Comparison of ENCODE assay signal across 24 mouse cellular contexts in genomic region chr8:103398179-103398578, GRCm38 (mm10).
DNase-seq lines count a peak whose midpoint lies in the region; ATAC-seq and TF ChIP-seq lines count a peak whose summit lies in the region.
"Had no signal": no experiment of that assay in that cellular context is flagged by ENCODE, and none has a peak within 500 bp of the region (broad histone marks: within the 10 kb centered on the region; RNA-seq: fewer than 3 reads in every experiment).

No protein-coding gene starts in this region.

- WGBS in embryonic facial prominence, embryonic 10.5 days, result 53% methylated on average over 3 of the region's 3 CpGs
- whole genome bisulfite sequencing in limb, embryonic 14.5 days, result 30% methylated on average over 3 of the region's 3 CpGs
- WGBS in forebrain, embryonic 16.5 days, result 86% methylated on average over 3 of the region's 3 CpGs
- 79% methylated on average over 3 of the region's 3 CpGs for WGBS in intestine, embryonic 16.5 days

- no peaks in the 10 kb centered on the region for H3K9me3 ChIP-seq in embryonic facial prominence, embryonic 10.5 days
- no peaks in the 10 kb centered on the region for H3K9me3 ChIP-seq in limb, embryonic 14.5 days (ENCODE audit: control insufficient read depth, low read length)
- no peaks in the 10 kb centered on the region for H3K9me3 ChIP-seq in forebrain, embryonic 16.5 days (ENCODE audit: control insufficient read depth, low read length)
- H3K9me3 ChIP-seq in intestine, embryonic 16.5 days (ENCODE audit: control insufficient read depth, low read length), result no peaks in the 10 kb centered on the region
- H3K9me3 ChIP-seq: lung, embryonic 15.5 days; midbrain, embryonic 12.5 days had no signal

- TF ChIP-seq POLR2A in embryonic fibroblast, embryonic 13.5 days (IDR thresholded peaks at IDR 0.05; ENCODE audit: low read depth, low read length), result no peak
- no peak for TF ChIP-seq POLR2A in limb, embryonic 14.5 days (IDR thresholded peaks at IDR 0.05; ENCODE audit: borderline replicate concordance, extremely low read depth, insufficient read depth, insufficient read length)

- no peak overlapping the region for H3K4me3 ChIP-seq in left cerebral cortex, adult 2 months
- no peak overlapping the region for H3K4me3 ChIP-seq in embryonic facial prominence, embryonic 10.5 days
- no peak overlapping the region for H3K4me3 ChIP-seq in embryonic fibroblast, embryonic 13.5 days (ENCODE audit: insufficient read depth, low read length)
- no peak overlapping the region for H3K4me3 ChIP-seq in limb, embryonic 14.5 days (replicated peaks; ENCODE audit: low read length)
- H3K4me3 ChIP-seq in forebrain, embryonic 16.5 days (replicated peaks; ENCODE audit: low read length), result no peak overlapping the region
- no peak overlapping the region for H3K4me3 ChIP-seq in intestine, embryonic 16.5 days (ENCODE audit: low read length)
- H3K4me3 ChIP-seq: lung, embryonic 15.5 days; midbrain, embryonic 12.5 days; neural tube, embryonic 13.5 days had no signal

- no peaks in the 10 kb centered on the region for H3K27me3 ChIP-seq in embryonic facial prominence, embryonic 10.5 days (replicated peaks; ENCODE audit: low read depth, poor library complexity, severe bottlenecking)
- no peaks in the 10 kb centered on the region for H3K27me3 ChIP-seq in limb, embryonic 14.5 days (ENCODE audit: control insufficient read depth, insufficient read depth, low read length)
- H3K27me3 ChIP-seq in forebrain, embryonic 16.5 days (replicated peaks; ENCODE audit: control insufficient read depth, insufficient read depth, low read length), result no peaks in the 10 kb centered on the region
- no peaks in the 10 kb centered on the region for H3K27me3 ChIP-seq in intestine, embryonic 16.5 days (replicated peaks; ENCODE audit: control insufficient read depth, insufficient read depth, low read length)
- H3K27me3 ChIP-seq: lung, embryonic 15.5 days; neural tube, embryonic 13.5 days; Patski had no signal

- intact Hi-C loops in left cerebral cortex, adult 2 months (cut with DNase I), result no loop called here

- DNase-seq in left cerebral cortex, adult 2 months (ENCODE audit: extremely low spot score in 1 of 2, low spot score in 2 of 2), result no peak
- DNase-seq in left cerebral cortex, adult 9 months (ENCODE audit: low spot score in 2 of 2), result no peak
- DNase-seq in embryonic facial prominence, embryonic 10.5 days (ENCODE audit: low spot score), result peak; percentile 41
- peak; percentile 49 for DNase-seq in limb, embryonic 14.5 days (ENCODE audit: low spot score)
- DNase-seq: adrenal gland, postnatal 14 days; cerebellum, adult 11-12 months; forebrain, postnatal 0 days; heart, adult 18-20 months; heart, postnatal 36 days; layer of hippocampus, postnatal 36 days; thymus, adult 18-20 months; thymus, postnatal 4 days had no signal

- H3K4me2 ChIP-seq in limb, embryonic 14.5 days (replicated peaks; ENCODE audit: low read depth, low read length, severe bottlenecking), result no peak overlapping the region
- H3K4me2 ChIP-seq in forebrain, embryonic 16.5 days (ENCODE audit: low read length), result no peak overlapping the region
- no peak overlapping the region for H3K4me2 ChIP-seq in intestine, embryonic 16.5 days (ENCODE audit: low read depth, low read length)
- H3K4me2 ChIP-seq: lung, embryonic 15.5 days; midbrain, embryonic 12.5 days; neural tube, embryonic 13.5 days had no signal

- TF ChIP-seq CTCF in left cerebral cortex, adult 2 months (IDR thresholded peaks at IDR 0.05), result peak; percentile 4; the same call in 1 of the 2 replicates
- no peak for TF ChIP-seq CTCF in embryonic fibroblast, embryonic 13.5 days (IDR thresholded peaks at IDR 0.05; ENCODE audit: borderline replicate concordance, insufficient read depth, low read length)

- H3K9ac ChIP-seq in limb, embryonic 14.5 days (ENCODE audit: low read depth, low read length, severe bottlenecking), result no peak overlapping the region
- no peak overlapping the region for H3K9ac ChIP-seq in forebrain, embryonic 16.5 days (replicated peaks; ENCODE audit: low read depth, low read length)
- no peak overlapping the region for H3K9ac ChIP-seq in intestine, embryonic 16.5 days (ENCODE audit: low read depth, low read length)
- H3K9ac ChIP-seq: forebrain, postnatal 0 days; liver, embryonic 14.5 days; lung, embryonic 15.5 days; midbrain, embryonic 12.5 days; neural tube, embryonic 13.5 days had no signal

- no peak overlapping the region for H3K27ac ChIP-seq in left cerebral cortex, adult 2 months
- H3K27ac ChIP-seq in embryonic facial prominence, embryonic 10.5 days (replicated peaks), result peak overlapping the region; percentile 55
- H3K27ac ChIP-seq in embryonic fibroblast, embryonic 13.5 days (ENCODE audit: insufficient read depth, low read length), result peak overlapping the region; percentile 59
- no peak overlapping the region for H3K27ac ChIP-seq in limb, embryonic 14.5 days (replicated peaks; ENCODE audit: low read depth, low read length)
- H3K27ac ChIP-seq in forebrain, embryonic 16.5 days (ENCODE audit: low read length), result no peak overlapping the region
- H3K27ac ChIP-seq in intestine, embryonic 16.5 days (ENCODE audit: low read length), result no peak overlapping the region
- H3K27ac ChIP-seq: liver, embryonic 14.5 days; lung, embryonic 15.5 days; macrophage; midbrain, embryonic 12.5 days; neural tube, embryonic 13.5 days had no signal

- peaks cover 19% of the 10 kb centered on the region for H3K4me1 ChIP-seq in embryonic facial prominence, embryonic 10.5 days
- H3K4me1 ChIP-seq in embryonic fibroblast, embryonic 13.5 days (ENCODE audit: control insufficient read depth, insufficient read depth, low read length), result peaks cover 4% of the 10 kb centered on the region
- H3K4me1 ChIP-seq in limb, embryonic 14.5 days (ENCODE audit: control insufficient read depth, insufficient read depth, low read length), result no peaks in the 10 kb centered on the region; the same call in 1 of the 2 replicates
- peaks cover 3% of the 10 kb centered on the region; the same call in 1 of the 2 replicates for H3K4me1 ChIP-seq in forebrain, embryonic 16.5 days (replicated peaks; ENCODE audit: control insufficient read depth, insufficient read depth, low read length)
- no peaks in the 10 kb centered on the region for H3K4me1 ChIP-seq in intestine, embryonic 16.5 days (ENCODE audit: control insufficient read depth, insufficient read depth, low read length)
- H3K4me1 ChIP-seq: lung, embryonic 15.5 days had no signal

- ATAC-seq in limb, embryonic 14.5 days (ENCODE audit: low FRiP score, low read depth), result peak; percentile 60
- no peak for ATAC-seq in forebrain, embryonic 16.5 days
- no peak for ATAC-seq in activated CD4-positive, CD25-positive, alpha-beta regulatory T cell, adult 4 months
- no peak for ATAC-seq in intestine, embryonic 16.5 days
- ATAC-seq: forebrain, postnatal 0 days; hindbrain, embryonic 16.5 days; intestine, postnatal 0 days; Patski had no signal

- H3K36me3 ChIP-seq in embryonic facial prominence, embryonic 10.5 days (replicated peaks), result no peaks in the 10 kb centered on the region
- H3K36me3 ChIP-seq in limb, embryonic 14.5 days (ENCODE audit: control insufficient read depth, insufficient read depth, low read length), result no peaks in the 10 kb centered on the region
- no peaks in the 10 kb centered on the region for H3K36me3 ChIP-seq in forebrain, embryonic 16.5 days (ENCODE audit: control insufficient read depth, insufficient read depth)
- no peaks in the 10 kb centered on the region for H3K36me3 ChIP-seq in intestine, embryonic 16.5 days (ENCODE audit: control insufficient read depth, insufficient read depth, low read length)
- H3K36me3 ChIP-seq: lung, embryonic 15.5 days; midbrain, embryonic 12.5 days; neural tube, embryonic 13.5 days had no signal

Comparison
In these comparisons a context has a peak if more than half of its experiments do, and no peak if none do; other contexts are left out.
1. DNase-seq: peak in embryonic facial prominence, embryonic 10.5 days (single experiment) and limb, embryonic 14.5 days (single experiment); none in left cerebral cortex, adult 2 months (0 of 2) and left cerebral cortex, adult 9 months (0 of 2).
2. H3K27ac ChIP-seq: peak in embryonic facial prominence, embryonic 10.5 days (single experiment) and embryonic fibroblast, embryonic 13.5 days (single experiment); none in left cerebral cortex, adult 2 months (single experiment), limb, embryonic 14.5 days (single experiment), forebrain, embryonic 16.5 days (single experiment) and intestine, embryonic 16.5 days (single experiment).